Mouse (Mus musculus) gastrocnemius, postnatal 4 days (tissue): Measurements from ENCODE around the gene Rap1b. TPM values are rescaled to one million over a fixed set of nuclear protein-coding genes. Genes with fewer than 3 reads are reported as not detected.

Source experiments
- DNase-seq, 2 experiments: peaks; one replicate each; pipeline ENCODE4 v3.0.0; 2021 to 2022; ENCODE audit warnings: low spot score in 2 of 2, mixed read lengths in 2 of 2
- total RNA-seq, 2 experiments: library from RNA; stranded (reverse); gene quantifications; 2 replicates each; pipeline ENCODE4 v1.2.3; 2021

The Rap1b gene
- total RNA-seq, 2 experiments from 2014 or later: 69.7 to 77.3 TPM

DNA sequence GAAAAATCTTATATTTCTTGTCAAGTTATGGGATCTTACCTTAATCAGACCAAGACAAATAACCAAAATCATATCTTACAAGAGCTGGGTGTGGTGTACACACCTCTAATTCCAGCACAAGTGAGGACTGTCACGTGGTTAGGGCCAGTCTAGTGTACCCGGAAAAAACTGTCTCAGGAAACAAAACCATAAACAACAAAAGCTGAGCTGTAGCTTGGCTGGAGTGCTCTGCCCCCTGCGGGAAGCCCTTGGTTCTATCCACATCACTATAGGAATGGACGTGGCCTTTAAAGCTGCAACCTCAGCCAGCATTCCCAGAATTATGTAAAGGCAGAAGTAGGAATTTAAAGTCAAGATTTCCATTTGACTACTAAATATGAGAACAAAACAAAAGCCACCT lies 21.7 kb downstream of the Rap1b start:
- no peak for DNase-seq

DNA sequence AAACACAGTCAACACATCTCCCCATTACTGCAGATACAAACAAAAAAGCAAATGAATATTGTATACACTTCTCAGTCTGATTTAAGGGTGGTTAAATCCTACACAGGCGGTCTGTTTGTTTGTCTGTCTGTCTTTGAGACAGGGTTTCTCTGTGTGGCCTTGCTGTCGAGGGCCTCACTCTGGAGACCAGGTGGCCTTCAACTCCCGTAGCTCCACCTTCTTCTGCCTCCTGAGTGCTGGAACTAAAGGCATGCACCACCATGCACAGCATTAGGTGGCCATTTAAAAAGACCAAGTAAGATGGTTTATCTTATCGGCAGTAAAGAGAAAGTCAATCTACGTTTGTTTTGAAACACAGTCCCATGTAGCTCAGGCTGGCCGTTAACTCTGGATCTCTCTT lies 22.5 kb downstream of the Rap1b start:
- DNase-seq: no peak

DNA sequence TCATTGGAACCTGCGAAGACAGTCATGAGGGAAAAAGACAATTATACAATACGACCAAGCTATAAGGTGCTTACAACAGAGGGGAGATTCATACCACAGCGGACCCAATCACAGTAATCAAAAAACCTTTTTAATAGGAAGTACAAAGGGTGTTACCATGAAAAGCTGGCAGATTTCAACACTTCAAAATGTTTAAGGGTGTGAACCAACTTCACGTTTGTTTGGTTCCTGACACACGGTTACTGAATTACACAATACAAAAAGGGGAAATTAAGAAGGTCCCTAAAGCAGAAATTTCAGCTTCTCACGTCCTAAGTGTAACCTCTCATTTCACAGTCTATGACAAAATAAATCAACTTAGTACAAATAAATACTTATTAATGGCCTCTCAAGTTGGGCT lies 27.2 kb downstream of the Rap1b start:
- no peak for DNase-seq

DNA sequence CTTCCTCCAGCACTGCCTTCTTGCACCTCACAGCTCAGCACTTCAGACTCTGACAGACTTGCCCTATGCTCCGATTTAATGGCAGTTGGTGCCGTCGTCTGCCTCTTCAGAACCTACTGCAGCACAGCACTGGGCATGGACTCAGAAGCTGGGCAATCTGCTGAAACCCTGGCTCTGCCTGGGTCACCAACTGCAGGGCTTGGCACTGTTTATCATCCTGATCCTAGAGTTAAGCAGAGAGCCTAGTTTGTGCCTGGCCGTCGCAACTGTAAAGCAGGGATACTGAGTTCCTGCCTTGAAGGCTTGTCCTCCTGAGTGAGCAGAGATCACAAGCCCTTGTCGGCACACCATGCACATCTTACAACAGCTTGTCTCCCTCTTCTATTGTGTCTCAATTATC lies 29.1 kb downstream of the Rap1b start:
- DNase-seq: no peak

DNA sequence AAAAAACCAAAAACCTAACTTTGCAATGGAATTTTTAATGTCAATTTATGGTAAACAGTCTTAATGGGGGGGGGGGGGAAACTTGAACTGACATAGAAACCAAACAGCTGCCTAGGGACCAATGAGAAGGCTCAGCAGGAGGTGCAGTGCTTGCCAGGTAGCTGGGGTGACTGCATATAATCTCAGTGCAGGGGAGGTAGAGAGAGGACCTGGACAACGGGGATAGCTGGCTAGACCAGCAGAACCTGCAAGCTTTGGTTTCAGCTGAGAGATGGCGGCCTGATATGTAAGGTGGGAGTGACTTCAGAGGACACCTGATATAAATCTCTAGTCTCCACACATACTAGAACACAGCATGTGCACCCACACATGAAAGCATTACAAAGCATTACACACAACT lies 33.3 kb downstream of the Rap1b start:
- no peak for DNase-seq

DNA sequence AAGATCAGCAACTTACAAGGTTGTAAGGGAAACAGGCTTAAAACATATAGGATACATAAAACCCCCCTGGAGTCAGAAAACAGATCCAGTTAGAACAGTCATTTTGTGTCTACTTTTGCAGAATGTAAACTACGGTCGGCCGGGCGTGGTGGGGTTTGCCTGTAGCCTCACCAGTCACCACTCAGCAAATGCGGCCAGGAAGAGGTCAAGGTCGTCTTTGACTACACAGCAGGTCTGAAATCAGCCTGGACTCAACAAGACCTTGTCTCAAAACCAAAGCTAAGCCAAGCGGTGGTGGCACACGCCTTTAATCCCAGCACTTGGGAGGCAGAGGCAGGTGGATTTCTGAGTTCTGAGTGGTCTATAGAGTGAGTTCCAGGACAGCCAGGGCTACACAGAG lies 34.3 kb downstream of the Rap1b start:
- DNase-seq: no peak

DNA sequence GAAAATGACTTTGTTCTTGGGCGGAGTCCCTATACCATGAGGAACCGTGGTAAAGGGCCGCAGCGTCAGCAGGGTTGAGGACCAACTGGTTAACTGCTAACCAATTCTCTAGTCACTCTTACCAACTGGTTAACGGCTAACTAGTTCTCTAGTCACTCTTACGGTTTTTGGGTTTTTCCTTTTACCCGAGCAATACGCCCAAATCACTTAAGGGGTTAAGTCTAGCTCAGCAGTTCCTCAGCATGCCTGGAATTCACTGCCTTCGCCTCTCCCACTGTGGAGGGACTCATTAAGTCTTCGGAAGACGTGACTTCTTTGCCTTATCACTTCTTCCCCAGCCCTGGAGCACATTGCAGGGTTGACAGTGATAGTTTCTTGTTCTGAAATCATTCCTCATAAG lies 35.3 kb downstream of the Rap1b start:
- no peak for DNase-seq

DNA sequence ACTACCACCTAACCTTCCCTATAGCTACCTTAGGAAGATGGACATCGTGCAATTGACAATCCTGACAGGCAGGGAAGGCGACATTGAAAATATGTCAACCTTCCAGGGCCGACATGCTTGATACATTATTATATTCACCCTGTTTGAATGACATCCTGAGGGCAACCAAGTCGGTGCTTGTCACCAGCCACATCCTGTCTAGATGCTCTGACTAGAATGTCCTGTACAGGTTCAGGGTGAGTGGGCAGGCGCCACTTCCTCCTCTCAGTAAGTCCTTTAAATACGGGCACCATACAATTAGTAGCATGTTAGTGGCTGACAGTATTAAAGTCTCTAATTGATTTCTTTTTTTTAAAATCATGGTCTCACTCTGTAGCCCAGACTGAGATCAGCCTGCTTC lies 37.8 kb downstream of the Rap1b start:
- no peak for DNase-seq

DNA sequence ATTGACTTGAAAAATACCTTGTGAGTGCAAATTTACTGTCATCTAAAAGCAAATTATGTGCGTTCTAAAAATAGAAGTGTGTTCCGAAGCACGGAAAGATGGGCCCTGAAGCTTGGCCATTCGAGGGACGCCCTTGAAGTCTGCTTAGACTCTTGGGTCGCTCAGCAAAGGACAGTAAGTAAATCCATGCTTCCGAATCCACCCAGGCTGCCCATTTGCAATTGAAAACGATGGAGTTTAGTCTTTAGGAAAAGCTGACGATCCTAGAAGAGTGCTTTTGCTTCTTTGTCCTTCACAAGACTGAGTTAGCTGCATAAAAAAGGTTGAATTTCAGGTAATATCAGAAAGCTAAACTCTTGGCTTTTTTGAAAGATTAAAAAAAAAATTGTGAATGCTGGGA lies 39.9 kb downstream of the Rap1b start:
- no peak for DNase-seq

DNA sequence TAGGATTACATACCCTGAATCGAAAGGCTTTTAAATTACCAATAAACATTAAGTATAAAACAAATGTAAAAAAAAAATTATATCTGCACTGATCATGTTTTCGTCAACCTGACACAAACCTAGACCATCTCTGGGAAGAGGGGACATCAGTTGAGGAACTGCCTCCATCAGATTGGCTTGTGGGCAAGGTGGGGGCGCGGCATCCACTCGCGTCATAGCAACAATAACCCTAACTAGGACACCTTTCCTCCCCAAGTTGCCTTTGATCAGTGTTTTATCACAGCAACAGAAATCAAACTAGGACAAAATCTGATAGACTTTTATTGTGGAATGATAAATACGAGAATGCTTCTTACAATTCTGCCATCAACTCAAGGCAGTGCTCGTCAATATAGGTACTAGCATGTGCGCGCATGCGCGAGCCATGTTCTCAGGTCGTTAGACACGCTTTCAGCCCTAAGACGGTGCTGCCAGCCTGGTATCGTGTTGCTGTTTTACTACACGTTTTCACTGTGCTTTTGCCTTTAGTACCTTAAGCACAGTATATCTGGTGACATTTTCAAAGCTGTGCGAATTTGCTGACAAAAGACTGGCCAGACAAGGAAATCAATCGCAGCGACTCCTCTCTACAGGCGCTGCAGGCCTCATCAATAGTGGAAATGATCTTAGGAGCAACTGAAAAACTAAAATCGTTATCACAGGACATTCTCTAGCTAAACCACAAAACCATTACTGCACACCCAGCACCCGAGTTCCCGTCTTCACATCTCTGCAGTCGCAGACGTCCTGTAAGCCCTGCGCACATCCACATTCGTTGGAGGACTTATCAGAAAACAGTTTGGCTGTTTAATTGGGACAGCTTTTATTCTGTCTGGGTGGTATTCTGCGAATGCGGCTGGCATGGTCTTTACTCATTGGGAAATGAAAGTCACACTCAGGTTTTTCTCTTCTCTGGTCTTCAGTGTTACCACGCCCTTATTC lies 41.7 kb downstream of the Rap1b start:
- DNase-seq: no peak

DNA sequence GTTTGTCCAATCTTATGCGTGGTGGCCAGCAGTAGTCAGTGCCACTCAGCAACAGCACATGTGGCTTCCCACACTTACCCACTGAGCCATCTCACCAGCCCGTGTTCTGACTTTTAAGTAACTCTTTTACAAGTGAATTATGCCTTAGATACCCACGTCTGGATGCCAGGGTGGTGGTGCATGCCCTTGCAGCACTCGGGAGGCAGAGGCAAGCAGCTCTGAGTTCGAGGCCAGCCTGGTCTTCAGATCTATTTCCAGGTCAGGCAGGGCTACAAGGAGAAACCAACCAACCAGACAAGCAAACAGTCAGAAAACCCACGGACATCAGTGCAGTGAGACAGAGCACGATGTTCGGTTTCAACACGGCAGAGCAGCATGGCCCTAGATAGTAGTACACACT lies 43.9 kb downstream of the Rap1b start:
- DNase-seq: no peak

DNA sequence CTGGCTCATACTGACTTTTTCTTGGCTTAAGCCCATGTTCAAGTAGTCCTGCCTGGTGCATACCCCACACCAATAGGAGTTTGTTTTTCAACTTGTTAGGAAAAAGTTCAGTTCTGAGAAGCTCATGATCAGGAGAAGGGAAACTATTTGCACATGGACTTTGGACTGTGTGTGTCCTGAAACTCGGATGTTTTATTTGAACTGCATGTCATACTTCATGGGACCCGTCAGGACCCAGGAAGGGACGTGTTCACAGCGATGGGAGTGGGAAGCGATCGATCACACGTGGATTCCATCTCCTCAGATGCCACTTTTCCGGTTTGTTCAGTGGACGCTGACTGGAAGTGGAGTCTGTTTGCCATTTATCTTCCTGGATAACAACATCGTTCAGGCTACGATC lies 46.0 kb downstream of the Rap1b start:
- no peak for DNase-seq

DNA sequence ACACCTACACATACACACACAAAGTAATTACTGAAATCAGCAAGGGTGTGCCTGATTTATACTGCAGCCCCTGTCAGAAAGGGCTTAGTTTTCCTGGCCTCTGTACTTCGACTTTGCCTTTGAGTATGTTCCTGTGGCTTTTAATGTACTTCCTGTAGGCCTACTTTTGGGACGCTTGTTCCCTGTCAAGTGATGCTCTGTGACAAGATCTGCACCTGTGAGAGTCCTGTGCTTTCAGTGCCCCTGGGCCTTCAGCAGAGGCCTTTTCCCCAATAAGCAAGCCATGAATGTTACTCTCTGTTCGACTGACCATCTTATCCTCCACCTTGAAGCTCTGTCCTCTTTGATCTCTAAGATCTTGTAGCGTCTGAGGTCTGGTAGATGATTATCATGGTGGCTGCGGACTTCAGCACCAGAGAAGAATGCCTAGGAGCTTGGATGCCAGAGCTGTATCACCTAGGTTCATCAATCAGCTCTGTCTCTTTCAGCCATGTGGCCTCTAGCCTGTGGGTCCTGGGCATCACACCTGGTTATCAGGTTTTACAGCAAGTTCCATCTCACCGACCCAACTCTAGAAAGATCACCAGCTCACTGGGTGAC lies 47.3 kb downstream of the Rap1b start:
- no peak for DNase-seq

DNA sequence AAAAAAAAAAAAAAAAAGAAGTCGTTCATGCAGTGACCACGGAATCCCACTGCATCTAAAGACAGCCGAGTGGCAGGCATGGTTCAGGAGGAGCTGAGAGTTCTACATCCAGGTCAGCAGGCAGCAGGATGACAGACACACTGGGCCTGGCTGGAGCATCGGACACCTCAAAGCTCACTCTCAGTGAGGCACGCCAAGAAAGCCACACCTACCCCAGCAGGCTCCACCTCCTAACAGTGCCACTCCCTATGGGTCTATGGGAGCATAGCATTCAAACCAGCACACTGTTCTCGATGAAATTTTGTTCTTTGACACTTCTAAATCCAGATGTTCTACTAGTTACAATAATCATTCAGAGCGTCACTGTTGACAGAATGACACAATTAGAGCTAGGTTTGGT lies 48.2 kb downstream of the Rap1b start:
- DNase-seq: no peak

DNA sequence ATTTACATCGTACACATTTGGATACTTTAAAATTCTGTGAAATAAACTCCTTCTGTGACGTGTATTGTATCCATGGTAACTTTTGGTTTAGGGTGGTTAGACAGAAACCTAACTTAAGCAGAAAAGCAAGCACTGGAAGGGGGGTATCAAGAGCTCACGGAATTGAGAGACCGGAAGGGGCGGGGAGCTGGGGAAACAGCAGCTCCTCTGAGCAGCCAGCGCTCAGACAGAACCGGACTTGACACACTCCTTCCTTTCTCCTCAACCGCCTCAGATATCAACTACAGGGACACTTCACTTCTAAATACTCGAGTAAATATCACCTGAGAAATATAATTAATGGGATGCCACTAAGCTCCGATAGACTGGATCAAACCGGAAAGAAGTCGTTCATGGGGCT lies 48.7 kb downstream of the Rap1b start:
- DNase-seq: no peak

DNA sequence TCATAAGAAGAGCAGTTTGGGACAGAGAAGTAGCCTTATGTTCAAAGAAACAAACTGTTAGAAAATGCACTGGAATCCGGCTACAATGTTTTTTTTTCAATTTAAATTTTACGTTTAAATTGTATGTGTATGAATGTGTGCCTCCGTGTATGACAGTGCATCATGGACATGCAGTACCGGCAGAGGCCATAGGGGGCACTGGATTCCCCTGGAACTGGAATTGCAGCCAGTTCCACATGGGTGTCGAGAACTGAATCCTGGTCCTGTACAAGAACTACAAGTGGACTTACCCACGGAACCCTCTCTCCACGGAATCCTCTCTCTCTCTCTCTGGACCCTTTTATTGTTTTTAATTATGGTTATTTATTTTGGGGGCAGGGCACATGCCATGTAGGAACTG lies 49.7 kb downstream of the Rap1b start:
- DNase-seq: no peak

DNA sequence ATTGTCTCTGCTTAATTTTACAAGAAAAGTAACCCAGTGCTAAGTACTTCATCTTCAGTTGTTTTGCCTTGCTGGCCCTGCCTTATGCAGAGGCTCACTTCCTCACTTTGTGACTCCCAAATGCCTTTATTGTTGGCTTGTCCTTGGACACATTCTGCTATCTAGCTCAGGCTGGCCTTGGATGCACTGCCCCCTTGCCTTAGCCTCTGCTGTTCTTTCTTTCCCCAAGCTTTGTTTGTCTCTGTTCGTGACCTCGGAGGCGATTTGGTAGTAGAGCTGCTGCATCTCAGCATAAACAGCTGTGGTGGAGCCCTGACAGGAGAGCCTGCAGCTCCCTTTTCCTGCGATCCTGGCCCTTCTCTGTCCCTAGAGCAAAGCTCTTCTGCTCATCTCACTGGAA lies 50.6 kb downstream of the Rap1b start:
- no peak for DNase-seq

DNA sequence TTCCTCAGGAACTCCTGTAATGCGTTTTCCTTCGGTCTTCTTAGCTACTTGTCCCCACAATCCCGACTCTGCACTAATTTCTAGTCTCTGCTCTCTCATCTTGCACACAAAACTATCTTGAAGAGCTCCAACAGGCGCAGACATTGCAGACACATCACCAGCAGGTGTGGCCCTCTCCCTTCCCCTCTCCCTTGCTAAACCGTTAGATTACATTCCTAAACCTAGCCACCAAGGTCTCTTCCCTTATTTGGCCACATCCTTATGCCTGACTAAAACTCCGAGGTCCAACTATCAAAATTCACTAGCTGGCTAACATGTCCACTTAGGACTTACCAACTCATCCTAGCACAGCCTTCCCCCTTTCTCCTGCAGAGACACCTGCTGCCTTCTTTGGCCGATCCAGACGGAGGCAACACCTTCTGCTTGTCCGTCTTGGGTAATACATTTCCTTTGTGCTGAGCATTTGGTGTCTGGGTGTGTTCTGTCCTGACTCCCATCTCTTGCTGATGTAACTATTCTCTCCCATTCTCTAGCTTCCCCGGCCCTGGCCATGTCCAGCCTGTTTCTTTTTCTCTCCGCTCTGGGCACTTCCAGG lies 52.3 kb downstream of the Rap1b start:
- DNase-seq: no peak

DNA sequence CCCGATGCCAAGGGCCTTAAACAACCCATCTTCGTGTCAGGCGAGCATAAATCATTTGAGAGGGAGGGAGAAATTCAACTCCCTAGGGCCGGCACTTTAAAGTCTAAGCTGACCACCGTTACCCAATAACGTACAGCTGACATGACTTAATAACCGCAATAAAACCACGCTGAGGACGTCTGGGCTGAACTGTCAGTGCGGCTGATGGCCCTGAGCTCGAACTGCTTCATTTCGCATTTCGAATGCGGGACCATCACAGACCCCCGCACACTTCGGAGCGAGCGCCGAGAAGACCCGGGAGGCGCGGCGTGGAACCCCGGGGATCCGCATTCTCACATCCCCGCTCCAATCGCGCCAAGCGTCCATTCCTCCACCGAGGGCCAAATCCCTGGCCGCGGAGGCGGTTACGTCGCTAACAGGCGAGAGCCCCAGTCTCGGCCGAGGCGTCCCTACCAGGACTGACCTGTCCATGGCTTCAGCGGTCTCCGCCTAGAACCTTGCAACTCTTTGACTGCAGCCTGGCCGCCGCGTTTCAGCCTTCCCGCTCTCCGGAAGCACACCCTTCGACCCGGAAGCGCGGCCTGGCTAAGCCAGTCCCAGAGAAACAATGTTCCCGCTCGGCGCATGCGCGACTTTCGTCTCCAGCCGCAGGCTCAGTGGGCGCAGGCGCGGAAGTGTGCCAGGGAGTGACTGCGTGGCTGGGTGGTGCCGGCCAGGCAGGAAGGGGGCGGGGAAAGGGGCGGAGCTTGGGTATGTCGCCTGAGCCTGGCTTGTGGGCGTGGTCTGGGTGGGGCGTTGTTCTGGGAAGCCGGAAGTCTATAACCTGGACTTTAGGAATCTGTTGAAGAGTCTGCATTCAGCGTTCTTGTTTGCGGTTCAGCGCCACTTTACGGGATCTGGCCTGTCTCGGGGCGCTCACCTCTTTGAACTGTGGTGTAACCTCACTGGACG lies 53.4 kb downstream of the Rap1b start, which contains the start of gene Nup107:
Gene Nup107 (minus strand): TSS at position 565 of the 951 bp plus-strand sequence.
- peak; percentile 100 for DNase-seq

DNA sequence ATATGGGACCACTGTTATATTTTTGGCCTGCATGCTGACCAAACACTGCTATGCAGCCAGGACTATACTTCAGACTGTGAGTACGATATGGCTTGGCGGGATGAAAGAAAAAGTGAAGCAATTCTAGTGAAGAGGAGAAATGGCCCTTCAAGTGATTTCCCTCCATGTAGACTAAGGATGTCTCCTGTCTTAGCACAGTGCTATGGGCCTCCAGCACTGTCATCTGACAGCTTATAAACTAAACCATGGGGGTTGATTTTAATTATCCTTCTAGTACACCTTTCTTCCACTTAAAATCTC lies 54.7 kb downstream of the Rap1b start:
- no peak for DNase-seq

DNA sequence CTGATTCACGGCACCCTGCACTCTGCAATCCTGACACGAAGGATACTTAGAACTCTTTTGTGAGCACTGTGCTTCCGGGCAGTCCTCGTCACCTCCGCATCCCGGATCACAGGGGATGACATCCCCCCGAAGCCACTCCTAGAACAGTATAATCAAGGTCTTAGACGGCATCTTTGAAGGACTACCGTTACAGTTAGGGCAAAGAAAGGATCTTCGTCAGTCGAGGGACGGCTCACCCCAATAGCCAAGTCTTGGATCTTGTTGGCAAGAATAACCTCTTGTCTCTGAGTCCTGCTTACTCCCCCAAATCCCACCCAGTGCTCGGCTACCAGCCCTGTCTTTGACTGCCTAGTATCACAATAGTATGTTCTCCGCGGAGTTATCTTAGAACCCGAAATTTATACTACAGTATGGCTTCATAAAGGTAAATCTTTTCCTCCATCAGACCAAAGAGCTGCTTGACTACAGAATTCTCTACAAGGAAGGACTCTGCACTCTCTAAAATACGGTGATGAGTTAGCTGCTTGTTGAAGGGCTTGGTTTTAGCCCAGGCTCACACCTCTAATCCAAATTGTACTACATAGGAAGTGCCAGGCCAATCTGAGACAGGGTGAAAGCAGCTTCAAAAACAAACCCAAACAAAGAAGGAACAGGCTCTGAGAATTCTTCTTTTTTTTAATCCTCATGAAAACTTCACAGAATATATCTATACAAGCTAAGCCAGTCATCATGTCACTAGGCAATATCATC lies 55.2 kb downstream of the Rap1b start:
- no peak for DNase-seq
